Mouse (Mus musculus) liver, embryonic 13.5 days (tissue): Measurements from ENCODE around the gene Faap20. TPM values are rescaled to one million over a fixed set of nuclear protein-coding genes. Genes with fewer than 3 reads are reported as not detected.
A peak's percentile ranks its signal among the peaks of the same experiment; 100 is the strongest.

Experiments used
- ATAC-seq: fragments of 200-750 bp; cut with Nextera tagmentation; 2 replicates; pipeline ENCODE4 v1.8.0; 2017; ENCODE audit warnings: low read depth, mild to moderate bottlenecking, moderate number of reproducible peaks, moderate library complexity
- DNase-seq: peaks from one replicate; pipeline ENCODE4 v3.0.0; 2022
- H3K27ac ChIP-seq: fragments of 300-500 bp; sonication (generic); 2 replicates; pipeline ENCODE4 v1.5.1; 2015; ENCODE audit warnings: moderate library complexity, mild to moderate bottlenecking, inconsistent platforms
- H3K27me3 ChIP-seq: fragments of 300-500 bp; sonication (generic); 2 replicates; pipeline ENCODE4 v1.6.1; 2015; ENCODE audit warnings: mild to moderate bottlenecking, inconsistent platforms
- H3K36me3 ChIP-seq: fragments of 300-500 bp; sonication (generic); 2 replicates; pipeline ENCODE4 v1.6.1; 2015; ENCODE audit warnings: mild to moderate bottlenecking, inconsistent platforms
- H3K4me1 ChIP-seq: fragments of 300-500 bp; sonication (generic); replicated peaks from 2 replicates; pipeline ENCODE4 v1.6.1; 2015; ENCODE audit warnings: inconsistent platforms
- H3K4me2 ChIP-seq: fragments of 300-500 bp; sonication (generic); 2 replicates; pipeline ENCODE4 v1.6.1; 2015; ENCODE audit warnings: inconsistent platforms, mild to moderate bottlenecking, moderate library complexity
- H3K4me3 ChIP-seq: fragments of 300-500 bp; sonication (generic); replicated peaks from 2 replicates; pipeline ENCODE4 v1.5.1; 2015; ENCODE audit warnings: mild to moderate bottlenecking, inconsistent platforms
- H3K9ac ChIP-seq: fragments of 300-500 bp; sonication (generic); 2 replicates; pipeline ENCODE4 v1.6.1; 2015; ENCODE audit warnings: mild to moderate bottlenecking, inconsistent platforms
- H3K9me3 ChIP-seq: fragments of 300-500 bp; sonication (generic); replicated peaks from 2 replicates; pipeline ENCODE4 v1.6.1; 2016; ENCODE audit warnings: inconsistent platforms
- WGBS: fragments of 180-500 bp; shearing (Covaris S2); methylation state at CpG from one replicate; pipeline ENCODE4 v1.1.7; 2015; ENCODE audit not compliant: insufficient replicate concordance; 5-methylcytosine and 5-hydroxymethylcytosine counted together
- polyA plus RNA-seq: library from polyadenylated mRNA; unstranded; fragments of >200 nt; fragmentation: Nextera tagmentation; extraction: Ambion mirVana; gene quantifications from 2 replicates; pipeline ENCODE4 v1.2.1, GENCODE M21; 2015

Gene Faap20
- polyA plus RNA-seq, 1 experiment from 2014 or later = 23.4 TPM

GRCm38 (mm10) chr4:155214188-155214587 is 35.4 kb upstream of the Faap20 start:
- WGBS = 71% methylated on average over 6 of the region's 6 CpGs
- no peak overlapping the region for H3K9ac ChIP-seq
- H3K4me1 ChIP-seq = peaks cover 67% of the 10 kb centered on the region

DNA sequence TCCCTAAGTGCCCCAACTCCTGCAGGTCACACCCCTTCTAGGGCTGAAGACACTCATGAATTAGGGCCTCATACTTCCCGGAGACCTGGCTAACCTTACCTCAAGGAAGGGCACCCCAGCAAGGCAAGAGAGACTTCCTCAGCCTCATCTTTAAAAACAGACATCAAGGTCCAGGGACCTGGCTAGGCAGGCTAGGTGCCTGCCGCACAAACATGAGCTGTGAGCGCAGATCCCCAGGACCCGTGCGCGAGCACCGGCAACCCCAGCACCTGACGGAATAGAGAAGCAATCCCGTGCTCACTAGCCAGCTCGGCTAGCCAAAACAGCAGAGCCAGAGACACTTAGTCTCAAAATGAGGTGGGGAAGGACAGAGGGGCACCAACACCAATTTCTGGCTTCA is 34.8 kb upstream of the Faap20 start:
- DNase-seq (no peak), ATAC-seq (no peak)
- H3K4me3 ChIP-seq = no peak overlapping the region
- WGBS = 80% methylated on average over 10 of the region's 10 CpGs
- no peaks in the 10 kb centered on the region for H3K9me3 ChIP-seq
- peaks cover 6% of the 10 kb centered on the region; the same call in 1 of the 2 replicates for H3K36me3 ChIP-seq
- peaks cover 67% of the 10 kb centered on the region for H3K4me1 ChIP-seq
- H3K4me2 ChIP-seq = no peak overlapping the region
- H3K27ac ChIP-seq = no peak overlapping the region
- peaks cover 8% of the 10 kb centered on the region for H3K27me3 ChIP-seq
- no peak overlapping the region for H3K9ac ChIP-seq

More at GRCm38 (mm10) chr4:155214188-155214587, 35.4 kb upstream of the Faap20 start:
- no peak overlapping the region for H3K4me2 ChIP-seq
- H3K36me3 ChIP-seq = peaks cover 6% of the 10 kb centered on the region; the same call in 1 of the 2 replicates
- no peaks in the 10 kb centered on the region for H3K9me3 ChIP-seq
- peaks cover 2% of the 10 kb centered on the region; the same call in 1 of the 2 replicates for H3K27me3 ChIP-seq
- no peak overlapping the region for H3K4me3 ChIP-seq
- H3K27ac ChIP-seq = no peak overlapping the region
- DNase-seq (no peak), ATAC-seq (no peak)

DNA sequence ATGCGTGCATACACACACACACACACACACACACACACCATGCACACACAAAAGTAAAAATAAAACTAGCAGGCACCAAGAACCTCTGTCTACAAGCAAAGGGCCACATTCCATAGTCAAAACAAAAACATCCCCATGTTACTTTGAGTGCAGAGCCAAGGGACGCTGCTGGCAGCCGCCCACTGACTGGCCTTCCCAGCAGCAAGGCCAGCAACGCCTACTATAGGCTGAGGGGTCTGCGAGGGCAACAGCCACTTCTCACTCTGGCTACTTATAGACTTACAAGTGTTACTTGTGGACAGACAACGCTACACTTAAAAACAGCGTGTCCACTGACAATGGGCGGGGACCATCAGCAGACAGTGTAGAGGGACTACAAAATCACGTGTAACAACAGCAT is 34.4 kb upstream of the Faap20 start:
- peaks cover 72% of the 10 kb centered on the region for H3K4me1 ChIP-seq
- DNase-seq (no peak), ATAC-seq (no peak)
- H3K4me3 ChIP-seq = no peak overlapping the region
- no peaks in the 10 kb centered on the region for H3K9me3 ChIP-seq
- H3K36me3 ChIP-seq = peaks cover 6% of the 10 kb centered on the region; the same call in 1 of the 2 replicates
- no peak overlapping the region for H3K9ac ChIP-seq
- 62% methylated on average over 9 of the region's 9 CpGs for WGBS
- no peak overlapping the region for H3K4me2 ChIP-seq
- peaks cover 12% of the 10 kb centered on the region for H3K27me3 ChIP-seq
- no peak overlapping the region for H3K27ac ChIP-seq

GRCm38 (mm10) chr4:155215773-155216630 is 33.6 kb upstream of the Faap20 start:
- Histone ChIP-seq H3K27me3 (peaks cover 20% of the 10 kb centered on the region), H3K9ac (no peak overlapping the region), H3K4me3 (no peak overlapping the region), H3K9me3 (no peaks in the 10 kb centered on the region), H3K36me3 (no peaks in the 10 kb centered on the region; the same call in 1 of the 2 replicates), H3K27ac (no peak overlapping the region; the same call in 1 of the 2 replicates), H3K4me1 (peaks cover 80% of the 10 kb centered on the region), H3K4me2 (no peak overlapping the region)
- ATAC-seq (no peak), DNase-seq (no peak)
- WGBS = 68% methylated on average over 12 of the region's 12 CpGs

- peaks cover 34% of the 10 kb centered on the region for H3K27me3 ChIP-seq
- no peaks in the 10 kb centered on the region for H3K9me3 ChIP-seq
- H3K4me1 ChIP-seq = peaks cover 93% of the 10 kb centered on the region
- no peaks in the 10 kb centered on the region for H3K36me3 ChIP-seq
- 42% methylated on average over 12 of the region's 12 CpGs for WGBS
- no peak overlapping the region for H3K4me3 ChIP-seq
- DNase-seq (no peak), ATAC-seq (peak; percentile 20)
- H3K27ac ChIP-seq = no peak overlapping the region
- H3K9ac ChIP-seq = no peak overlapping the region
- peak overlapping the region; percentile 17; the same call in 1 of the 2 replicates for H3K4me2 ChIP-seq
Observed at GRCm38 (mm10) chr4:155217241-155218103, 32.1 kb upstream of the Faap20 start.

- ATAC-seq = no peak
- H3K27ac ChIP-seq = no peak overlapping the region
Observed at GRCm38 (mm10) chr4:155218104-155218732, 31.4 kb upstream of the Faap20 start.

DNA sequence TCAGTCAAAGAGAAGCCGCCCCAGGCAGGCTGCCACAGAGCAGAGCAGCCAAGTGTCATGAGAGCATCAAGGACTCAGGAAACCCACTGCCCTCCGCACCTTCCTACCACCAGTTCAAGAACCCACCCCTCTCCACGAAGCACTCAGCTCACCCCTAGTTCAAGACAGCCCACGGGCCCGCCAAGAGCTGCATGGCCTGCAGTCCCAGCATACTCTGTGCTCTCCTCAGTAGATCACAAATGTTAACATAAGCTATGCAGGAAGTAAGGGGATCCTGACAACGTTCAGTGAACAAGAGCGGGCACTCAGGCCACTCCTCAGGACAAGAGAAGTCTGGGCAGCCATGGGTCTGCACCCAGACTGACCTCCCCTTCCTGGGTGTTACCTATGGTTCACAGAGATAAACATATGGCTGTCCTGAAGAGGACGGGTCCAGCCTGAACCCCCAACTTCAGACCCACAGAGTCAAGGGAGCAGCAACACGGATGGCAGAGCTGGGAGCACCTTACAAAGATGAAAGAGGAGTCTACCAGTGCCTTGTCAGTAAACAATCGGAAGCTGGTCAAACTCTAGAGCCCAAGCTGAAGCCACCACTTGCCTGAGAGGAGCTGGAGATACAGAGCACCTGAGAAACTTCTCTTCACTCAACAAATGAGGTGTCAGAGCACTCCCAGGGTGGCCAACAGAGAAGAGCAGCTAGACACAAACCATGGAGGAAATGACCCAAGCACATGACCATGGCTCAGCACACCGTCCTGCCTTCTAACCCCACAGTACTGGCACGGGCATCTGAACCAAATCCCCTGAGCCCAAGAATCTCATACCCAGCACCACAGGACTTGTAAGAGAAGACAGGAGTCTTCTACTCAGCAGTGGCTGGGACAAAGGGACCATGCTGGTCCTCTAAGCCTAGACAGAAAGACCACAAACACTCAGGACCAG is 30.1 kb upstream of the Faap20 start:
- Histone ChIP-seq H3K36me3 (no peaks in the 10 kb centered on the region), H3K27me3 (peaks cover 42% of the 10 kb centered on the region), H3K9me3 (no peaks in the 10 kb centered on the region), H3K4me2 (peak overlapping the region; percentile 89), H3K9ac (peak overlapping the region; percentile 56), H3K4me3 (peak overlapping the region; percentile 72), H3K4me1 (peaks cover 88% of the 10 kb centered on the region), H3K27ac (no peak overlapping the region)
- ATAC-seq = no peak
- WGBS = 34% methylated on average over 12 of the region's 12 CpGs
- no peak for DNase-seq

More at GRCm38 (mm10) chr4:155218104-155218732, 31.4 kb upstream of the Faap20 start:
- Histone ChIP-seq H3K9ac (no peak overlapping the region), H3K4me2 (peak overlapping the region; percentile 89), H3K4me3 (no peak overlapping the region), H3K36me3 (no peaks in the 10 kb centered on the region), H3K27me3 (peaks cover 36% of the 10 kb centered on the region), H3K4me1 (peaks cover 90% of the 10 kb centered on the region), H3K9me3 (no peaks in the 10 kb centered on the region)
- no peak for DNase-seq
- WGBS = 72% methylated on average over 9 of the region's 9 CpGs

DNA sequence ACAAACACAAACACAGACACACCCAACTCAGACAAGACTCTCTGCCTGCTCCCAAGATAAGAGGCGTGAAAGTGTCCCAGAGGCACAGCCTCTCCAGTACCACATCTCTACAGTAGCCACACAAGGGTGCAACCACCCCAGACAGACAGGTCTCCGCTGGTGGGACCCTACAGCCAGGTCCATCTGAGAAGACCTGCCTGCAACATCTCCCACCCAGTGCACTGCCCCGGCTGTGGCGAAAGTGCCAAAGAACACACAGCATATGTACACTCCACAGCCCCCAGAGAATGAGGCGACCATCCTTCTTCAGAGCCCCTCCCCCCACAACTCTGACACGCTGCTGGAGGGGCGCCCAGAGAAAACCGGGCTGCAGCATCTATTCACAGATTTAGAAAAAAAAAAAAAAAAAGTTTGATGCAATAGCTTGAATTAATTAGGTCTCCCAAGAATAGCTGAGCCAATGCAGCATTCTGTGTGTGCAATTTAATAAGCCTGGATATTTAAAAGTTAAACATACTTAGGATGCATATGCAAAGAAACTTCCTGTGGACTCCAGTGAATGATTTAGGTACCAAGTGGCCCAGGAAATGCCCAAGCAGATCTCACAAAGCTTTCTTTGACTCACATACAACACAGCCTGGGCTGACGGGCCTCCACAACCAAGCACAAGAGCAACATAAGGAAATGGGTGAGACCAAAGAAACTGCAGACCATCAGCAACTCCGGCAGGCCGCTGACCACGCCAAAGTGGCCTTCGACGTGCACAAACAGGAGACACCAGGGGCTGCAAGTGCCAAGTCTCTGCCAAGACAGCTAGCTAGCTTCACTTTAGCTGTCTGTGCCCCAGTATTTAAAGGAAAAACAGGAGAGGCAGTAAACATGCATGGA is 29.1 kb upstream of the Faap20 start:
- Histone ChIP-seq H3K27ac (no peak overlapping the region), H3K4me3 (peak overlapping the region; percentile 72), H3K9ac (peak overlapping the region; percentile 79)

GRCm38 (mm10) chr4:155221106-155221505 is 28.5 kb upstream of the Faap20 start:
- Histone ChIP-seq H3K9ac (peak overlapping the region; percentile 79), H3K27me3 (peaks cover 50% of the 10 kb centered on the region), H3K4me2 (peak overlapping the region; percentile 89), H3K36me3 (no peaks in the 10 kb centered on the region), H3K4me3 (peak overlapping the region; percentile 72), H3K27ac (no peak overlapping the region; the same call in 1 of the 2 replicates), H3K4me1 (peaks cover 72% of the 10 kb centered on the region), H3K9me3 (no peaks in the 10 kb centered on the region)
- ATAC-seq = no peak
- 9% methylated on average over 7 of the region's 7 CpGs for WGBS
- DNase-seq = no peak

More for the DNA sequence above, 29.1 kb upstream of the Faap20 start:
- no peaks in the 10 kb centered on the region for H3K9me3 ChIP-seq
- ATAC-seq = no peak
- DNase-seq = no peak
- WGBS = 25% methylated on average over 14 of the region's 14 CpGs
- H3K4me1 ChIP-seq = peaks cover 79% of the 10 kb centered on the region
- peak overlapping the region; percentile 89 for H3K4me2 ChIP-seq
- H3K27me3 ChIP-seq = peaks cover 44% of the 10 kb centered on the region
- H3K36me3 ChIP-seq = no peaks in the 10 kb centered on the region
